Mouse (Mus musculus): ENCODE results near the gene Lrrc74b.

The Lrrc74b gene

DNA sequence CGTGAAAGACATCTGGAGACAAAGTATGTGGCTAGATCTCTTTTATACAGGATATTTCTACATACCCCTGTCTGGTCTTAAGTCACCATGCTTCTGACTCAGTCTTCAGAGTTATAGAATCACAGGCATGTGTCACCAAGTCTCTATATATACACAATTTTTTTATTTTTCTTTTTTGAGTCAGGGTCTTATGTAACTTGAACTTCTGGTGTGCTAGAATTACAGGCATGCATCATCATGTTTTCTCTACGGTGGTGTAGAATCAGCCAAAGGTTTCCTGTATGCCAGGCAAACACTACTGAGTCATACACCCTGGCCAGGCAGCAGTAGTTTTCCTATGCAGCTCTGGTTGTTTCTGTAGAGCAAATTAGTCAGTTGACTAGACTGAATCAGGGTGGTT, 18.4 kb downstream of the Lrrc74b start:
- no peak for DNase-seq

DNA sequence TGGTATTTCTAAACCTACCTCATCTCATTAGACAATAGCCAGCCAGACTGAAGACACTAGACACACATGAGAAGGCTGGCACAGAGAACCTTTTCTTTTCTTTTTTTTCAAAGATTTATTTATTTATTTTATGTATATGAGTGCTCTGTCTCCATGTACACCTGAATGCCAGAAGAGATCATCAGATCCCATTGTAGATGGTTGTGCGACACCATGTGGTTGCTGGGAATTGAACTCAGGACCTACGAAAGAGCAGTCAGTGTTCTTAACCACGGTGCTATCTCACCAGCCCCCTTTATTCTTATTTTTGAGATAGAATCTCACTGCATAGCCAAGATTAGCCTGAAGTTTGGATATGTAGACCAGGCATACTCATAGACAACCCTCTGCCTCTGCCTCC, 24.5 kb downstream of the Lrrc74b start:
- DNase-seq, result peak; percentile 23

DNA sequence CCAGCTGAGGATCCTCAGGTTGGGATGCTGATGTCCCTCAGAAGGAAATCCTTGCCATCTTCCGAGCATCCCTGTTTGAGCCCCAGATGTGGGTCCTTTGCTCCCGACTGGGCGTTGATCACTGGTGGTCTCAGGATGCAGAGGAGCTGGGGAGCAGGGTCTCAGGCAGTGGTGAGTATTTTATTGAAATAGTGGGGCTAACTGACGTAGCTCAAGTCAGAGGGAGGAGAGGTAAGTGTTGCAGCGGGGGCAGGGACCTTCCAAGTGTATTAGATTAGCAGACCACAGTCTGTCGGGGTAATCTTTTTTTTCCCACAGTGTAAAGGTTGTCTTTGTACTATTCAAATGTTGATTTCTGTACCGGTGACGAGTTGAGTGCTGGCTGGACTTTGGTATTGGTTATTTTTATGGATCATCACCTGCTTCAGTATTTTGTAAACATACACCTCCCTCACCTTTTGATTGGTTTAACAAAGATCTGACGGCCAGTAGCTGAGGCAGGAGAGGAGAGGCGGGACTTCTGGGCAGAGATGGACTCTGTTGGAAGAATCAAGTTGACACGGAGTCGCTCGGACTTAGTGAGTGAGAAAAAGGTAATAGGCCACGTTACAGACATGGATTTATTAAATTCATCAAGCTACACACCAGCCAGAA, 28.2 kb downstream of the Lrrc74b start:
- peak; percentile 49 for DNase-seq

DNA sequence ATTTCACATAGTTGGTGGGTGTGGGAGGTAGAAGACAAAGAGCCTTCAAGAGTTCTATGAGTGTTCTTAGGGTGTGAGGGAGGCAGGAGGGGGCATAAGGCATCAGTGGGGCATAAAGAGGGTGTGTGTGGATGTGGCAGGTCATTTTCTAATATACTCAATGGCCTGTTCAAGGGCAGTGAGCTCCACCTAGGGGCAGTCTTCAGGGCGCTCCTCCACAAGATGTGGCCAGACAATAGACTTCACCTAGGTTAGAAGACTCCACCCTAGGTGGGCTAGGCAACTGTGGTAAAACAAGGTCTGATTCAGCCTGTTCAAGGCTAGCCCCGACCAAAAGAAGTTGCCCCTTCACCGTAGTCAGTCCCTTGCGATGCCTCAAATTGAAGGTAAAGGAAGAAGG, 28.8 kb downstream of the Lrrc74b start:
- DNase-seq, result peak; percentile 66

DNA sequence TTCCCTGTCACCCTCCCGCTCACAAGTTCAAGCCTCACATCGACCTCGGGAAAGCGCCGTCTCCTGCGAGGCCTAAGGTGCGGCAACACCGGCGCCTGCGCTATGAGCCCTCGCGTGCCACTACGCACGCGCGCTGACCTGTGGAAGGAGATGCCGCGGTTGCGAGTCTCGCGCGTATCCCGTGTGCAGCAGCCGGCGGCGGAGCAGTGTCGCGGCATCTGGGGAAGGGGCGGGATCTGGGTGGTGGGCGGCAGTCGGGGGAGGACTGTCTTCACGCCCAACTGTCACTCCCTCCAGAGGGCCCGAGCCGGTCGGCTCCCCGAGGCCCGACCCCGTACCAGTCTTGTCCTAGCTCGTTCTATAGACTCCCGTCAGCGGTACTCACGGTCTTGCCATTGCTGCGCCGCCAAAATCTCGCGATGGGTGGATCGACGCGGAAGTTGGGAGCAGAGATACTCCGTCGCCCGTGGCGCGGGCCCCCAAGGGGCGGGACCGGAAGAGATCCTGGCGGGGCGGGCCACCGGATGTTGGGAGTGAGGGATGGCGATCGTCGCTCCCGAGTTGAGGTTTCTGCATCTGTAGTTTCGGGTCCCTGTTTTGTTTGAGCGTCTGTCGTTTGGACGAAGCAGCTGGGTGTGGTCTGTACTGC, 30.3 kb downstream of the Lrrc74b start, which contains the start of gene Thap7:
Gene Thap7, minus strand, starts transcription at position 497 of the 649 bp plus-strand sequence.
- DNase-seq, result peak; percentile 96

DNA sequence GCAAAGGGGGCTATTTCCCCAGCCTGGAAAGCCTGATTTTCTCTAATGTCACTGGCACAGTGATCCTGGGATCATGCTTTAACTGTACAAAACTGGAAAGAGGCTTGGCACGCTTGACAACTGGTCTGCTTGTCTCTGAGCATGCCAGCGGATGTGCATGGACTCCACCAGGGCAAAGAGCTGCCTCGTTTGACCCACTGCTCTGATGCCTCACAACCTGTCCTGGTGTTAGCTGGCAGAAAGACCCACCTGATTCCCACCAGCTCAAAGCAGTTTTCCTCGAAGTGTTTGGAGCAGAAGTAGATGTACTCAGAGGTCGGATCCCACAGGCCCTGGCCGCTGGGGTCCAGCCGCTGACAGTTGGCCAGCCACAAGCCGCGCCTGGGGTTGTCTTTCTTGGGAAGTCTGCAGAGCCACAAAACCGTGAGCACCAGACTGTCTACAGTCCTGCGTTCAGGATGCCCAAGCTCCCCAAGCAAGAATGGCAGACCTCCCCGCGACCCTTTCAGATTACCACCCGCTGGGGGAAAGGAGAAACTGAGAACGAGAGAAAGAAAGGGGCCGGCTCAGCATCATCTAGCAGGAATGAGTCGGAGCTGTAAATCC, 31.0 kb downstream of the Lrrc74b start:
- DNase-seq, result peak; percentile 29

DNA sequence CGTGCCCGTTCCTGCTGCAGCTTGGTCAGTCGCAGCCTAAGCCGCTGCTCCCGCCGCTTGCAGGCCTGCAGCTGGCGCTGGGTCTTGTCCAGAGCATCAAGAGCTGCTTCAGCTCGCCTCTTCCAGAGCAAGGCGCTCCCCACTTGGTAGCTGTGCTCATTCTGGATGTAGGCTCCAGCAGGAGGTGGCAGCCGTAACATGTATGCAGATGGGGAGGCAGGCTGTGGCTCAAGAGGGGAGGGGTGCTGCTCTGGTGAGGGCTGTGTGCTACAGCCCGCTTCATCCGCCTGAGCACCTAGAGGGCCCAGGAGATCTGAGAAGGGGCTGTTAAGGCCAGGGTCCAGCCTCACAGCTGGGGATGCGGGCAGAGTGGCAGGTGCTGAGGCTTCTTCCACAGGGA, 32.8 kb downstream of the Lrrc74b start:
- no peak for DNase-seq

DNA sequence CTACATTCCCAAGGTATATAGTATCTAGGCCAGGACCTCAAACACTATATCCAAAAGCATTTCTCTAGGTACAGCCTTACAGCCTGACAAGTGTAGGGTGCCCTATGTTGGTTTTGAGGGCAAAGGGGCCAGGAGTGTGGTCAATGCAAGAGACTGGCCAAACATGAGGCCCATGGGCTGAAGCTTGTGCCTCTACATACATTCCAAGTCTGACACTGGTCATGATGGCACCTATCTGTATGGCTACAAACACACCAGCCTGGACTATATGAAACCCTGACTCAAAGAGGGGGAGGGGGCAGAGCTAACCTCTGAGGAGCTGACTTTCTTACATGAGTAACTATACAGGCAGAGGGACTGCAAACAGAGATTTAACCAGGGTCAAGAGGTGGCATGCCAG, 33.4 kb downstream of the Lrrc74b start:
- no peak for DNase-seq

DNA sequence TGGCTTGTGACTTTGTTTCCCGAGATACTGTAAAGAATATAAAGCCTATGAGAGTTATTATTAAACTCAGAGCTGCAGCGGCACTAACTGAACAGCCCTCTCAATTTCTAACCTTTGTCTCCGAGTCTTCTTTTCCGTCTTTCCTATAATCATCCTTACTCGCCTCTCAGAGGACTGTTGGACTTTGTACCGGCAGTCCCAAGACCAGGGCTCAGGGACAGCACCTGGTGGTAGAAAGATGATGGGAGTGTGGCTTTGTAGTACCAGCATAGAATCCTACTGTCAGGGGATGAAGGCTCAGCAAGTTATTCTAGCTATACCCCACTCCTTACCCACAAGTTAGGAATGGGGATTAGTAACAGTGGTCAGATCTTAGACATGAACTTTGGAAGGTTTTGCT, 34.8 kb downstream of the Lrrc74b start:
- DNase-seq, result peak; percentile 73

DNA sequence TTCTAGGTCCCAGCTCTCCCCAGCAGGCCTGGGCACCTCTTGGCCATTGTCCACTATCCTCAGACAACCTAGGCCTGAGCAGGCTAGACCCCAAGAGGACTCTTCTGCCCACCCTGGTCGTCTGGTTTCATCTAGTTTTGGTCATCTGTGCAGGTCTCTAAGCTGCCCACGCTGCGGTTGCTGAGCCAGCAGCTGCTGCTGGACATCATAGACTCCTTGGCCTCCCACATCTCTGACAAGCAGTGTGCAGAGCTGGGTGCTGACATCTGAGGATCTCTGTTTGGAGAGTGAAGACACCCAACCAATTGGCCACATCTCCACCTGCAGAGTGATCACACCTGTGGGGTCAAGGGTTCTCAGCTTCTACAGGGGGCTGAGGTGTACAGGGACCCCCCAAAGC, 35.5 kb downstream of the Lrrc74b start:
- no peak for DNase-seq

DNA sequence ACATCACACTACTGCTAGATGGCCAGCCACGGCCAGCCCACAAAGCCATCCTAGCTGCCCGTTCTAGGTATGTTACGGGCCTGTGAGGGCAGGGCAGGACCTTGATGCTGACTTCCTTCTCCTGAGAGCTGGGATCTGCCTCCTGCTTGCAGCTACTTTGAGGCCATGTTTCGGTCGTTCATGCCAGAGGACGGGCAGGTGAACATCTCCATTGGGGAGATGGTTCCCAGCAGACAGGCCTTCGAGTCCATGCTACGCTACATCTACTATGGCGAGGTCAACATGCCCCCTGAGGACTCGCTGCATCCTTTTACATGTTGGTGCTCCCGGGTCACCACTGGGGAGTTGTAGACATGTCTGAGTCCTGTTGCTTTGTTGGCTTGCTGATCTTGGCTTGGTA, 36.9 kb downstream of the Lrrc74b start:
- no peak for DNase-seq

DNA sequence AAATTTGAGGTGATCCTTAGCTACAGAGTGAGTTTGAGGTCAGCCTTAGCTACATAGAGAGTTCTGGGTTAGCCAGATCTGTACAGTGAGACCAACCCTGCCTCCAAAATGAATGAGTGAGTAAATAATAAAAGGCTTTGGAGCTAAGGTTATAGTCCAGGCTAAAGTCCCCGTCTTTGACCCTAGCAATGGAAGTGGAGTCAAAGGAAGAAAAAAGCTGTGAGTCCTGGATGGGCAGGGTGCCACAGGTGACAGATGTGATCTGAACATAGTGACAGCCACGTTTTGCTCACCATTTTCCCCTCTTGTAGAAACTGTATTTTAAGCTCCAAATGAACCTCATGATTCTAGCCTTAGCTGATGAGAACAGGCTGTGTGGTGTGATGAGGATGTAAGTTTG, 42.1 kb downstream of the Lrrc74b start:
- DNase-seq, result peak; percentile 56

DNA sequence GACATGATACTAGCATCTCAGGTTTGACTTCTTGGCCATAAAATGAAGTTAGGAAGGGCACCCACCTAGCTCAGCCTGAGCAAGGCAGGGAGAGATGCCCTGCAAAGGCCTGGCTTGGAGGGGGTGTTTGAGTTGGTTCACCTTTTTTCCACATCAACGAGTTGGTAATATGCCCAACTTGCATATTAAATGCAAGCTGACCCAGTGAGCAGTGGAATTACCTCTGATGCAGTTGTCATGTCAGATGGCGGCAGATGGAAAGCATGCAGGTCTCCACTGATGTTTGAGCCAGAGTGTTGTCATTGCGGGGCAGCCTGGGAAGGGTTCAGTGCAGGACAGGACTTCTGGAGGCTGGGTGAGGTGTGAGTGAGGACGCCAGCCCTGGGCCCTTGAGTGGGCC, 49.6 kb downstream of the Lrrc74b start:
- DNase-seq, result peak; percentile 50

DNA sequence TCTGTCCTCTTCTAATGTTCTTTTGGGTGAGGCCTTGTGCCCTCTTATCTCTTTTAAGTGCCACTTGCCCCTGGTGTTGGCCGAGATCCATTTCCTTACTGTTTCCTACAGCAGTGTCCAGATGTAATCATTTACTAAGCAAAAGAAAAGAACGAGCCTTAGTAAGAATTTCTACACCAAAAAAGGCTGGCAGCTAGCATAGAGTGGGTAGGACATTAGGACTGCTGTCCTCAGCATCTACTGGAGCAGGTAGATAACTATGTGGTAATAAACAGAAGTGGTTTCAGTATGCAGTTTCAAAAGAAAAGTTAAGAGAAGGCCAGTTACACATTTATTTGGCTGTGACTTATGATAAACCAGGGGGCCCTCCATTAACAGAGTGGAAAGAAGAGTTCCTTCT, 50.4 kb downstream of the Lrrc74b start:
- DNase-seq, result peak; percentile 87

DNA sequence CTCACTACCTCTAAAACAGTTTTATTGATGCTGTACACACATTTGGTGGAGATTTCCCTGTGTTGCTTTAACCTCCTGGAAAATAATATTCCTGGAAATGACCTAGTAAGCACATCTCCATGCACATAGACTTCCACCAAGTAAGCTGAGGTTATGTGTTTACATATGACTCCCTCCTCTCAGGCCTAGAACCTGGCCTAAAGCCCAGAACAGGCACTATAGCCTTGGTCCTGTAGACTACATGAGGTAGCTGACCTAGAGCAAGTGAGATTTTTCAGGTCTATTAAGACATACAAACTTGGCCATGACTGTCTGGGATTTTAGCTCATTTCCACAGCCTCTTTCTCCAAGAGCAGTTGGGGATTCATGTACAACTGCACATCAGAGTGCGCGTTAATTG, 50.9 kb downstream of the Lrrc74b start:
- DNase-seq, result no peak

DNA sequence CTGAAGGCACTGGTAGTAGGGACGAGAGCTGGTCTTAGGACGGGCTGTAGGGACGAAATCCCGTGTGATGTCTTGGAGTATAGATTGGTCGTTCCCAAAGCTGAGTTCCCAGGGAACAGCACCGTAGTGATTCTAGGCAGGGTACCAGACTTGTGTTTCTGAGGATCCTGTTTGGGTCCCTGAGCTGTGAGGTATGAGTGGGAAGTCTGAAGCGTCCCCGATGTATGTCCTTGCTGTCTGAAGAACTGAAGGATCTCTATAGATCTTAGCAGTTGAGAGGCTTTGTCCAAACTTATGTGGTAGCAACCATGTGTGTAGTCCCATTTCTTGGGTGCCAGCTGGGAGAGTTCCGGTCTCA, 51.8 kb downstream of the Lrrc74b start:
- no peak for DNase-seq

DNA sequence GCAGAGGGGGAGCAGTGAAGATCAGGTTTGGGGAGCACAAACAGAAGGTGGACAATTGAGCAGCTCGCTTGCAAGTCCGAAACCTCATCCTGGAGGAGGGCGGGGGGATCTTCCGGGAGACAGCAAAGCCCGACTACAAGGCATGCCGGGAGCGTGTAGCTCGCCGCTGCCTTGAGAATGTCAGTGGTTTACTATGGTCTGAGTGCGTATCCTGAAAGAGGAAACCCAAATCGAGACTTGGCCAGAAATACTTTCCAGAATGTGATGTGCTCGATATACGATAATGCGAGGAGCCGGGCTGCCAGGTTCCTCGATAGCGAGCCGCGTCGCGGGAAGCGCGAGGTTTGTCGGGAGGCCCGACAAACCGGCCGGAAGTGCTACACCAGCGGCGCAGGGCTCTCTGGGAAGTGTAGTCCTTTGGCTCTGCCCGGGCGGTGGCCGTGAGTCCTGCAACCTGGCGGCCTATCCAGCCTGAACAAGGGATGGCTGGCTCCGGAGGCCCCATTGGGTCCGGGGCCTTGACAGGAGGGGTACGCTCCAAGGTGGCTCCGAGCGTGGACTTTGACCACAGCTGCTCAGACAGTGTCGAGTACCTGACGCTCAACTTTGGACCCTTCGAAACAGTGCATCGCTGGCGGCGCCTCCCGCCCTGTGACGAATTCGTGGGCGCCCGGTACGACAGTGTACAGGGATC, 52.4 kb downstream of the Lrrc74b start, which contains the start of gene Lztr1:
Gene Lztr1, plus strand, starts transcription at position 143 of the 694 bp plus-strand sequence.
- peak; percentile 91 for DNase-seq

DNA sequence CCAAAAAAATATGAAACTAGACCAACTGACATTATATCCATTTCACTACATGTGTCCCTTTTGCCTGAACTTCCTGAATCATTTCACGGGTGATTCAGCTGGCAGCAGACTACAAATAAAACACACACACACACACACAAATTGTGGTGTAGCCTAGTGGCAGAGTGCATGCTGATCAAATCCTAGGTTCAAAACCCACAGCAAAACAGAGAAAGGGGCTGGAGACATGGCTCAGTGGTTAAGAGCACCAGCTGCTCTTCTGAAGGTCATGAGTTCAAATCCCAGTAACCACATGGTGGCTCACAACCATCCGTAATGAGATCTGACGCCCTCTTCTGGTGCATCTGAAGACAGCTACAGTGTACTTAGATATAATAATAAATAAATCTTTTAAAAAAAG, 53.0 kb downstream of the Lrrc74b start:
- DNase-seq, result peak; percentile 15

DNA sequence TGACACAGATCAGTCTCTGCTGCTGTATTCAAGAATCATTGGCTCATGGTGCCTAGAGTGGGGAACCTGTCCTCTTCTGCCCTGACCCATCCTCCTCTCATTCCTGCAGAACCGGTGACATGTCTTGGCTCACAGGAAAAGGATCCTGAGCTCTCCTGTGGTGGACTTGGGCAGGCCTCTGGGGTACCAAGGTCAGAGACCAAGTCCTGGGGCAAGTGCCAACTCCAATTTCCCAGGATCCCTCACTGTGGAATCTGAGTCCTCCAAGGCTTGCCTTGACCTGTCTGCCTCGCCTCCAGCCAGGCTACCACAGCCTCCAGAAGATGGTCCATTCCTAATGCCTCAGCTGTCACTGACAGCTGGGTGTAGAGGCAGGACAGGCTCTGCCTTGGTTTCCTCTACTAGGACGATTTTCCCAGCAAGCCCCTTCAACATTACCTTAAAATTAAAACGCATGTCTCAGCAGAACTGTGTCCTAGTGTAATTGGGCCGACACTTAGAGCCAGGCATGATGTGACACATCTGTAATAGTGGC, 54.0 kb downstream of the Lrrc74b start:
- peak; percentile 80 for DNase-seq

DNA sequence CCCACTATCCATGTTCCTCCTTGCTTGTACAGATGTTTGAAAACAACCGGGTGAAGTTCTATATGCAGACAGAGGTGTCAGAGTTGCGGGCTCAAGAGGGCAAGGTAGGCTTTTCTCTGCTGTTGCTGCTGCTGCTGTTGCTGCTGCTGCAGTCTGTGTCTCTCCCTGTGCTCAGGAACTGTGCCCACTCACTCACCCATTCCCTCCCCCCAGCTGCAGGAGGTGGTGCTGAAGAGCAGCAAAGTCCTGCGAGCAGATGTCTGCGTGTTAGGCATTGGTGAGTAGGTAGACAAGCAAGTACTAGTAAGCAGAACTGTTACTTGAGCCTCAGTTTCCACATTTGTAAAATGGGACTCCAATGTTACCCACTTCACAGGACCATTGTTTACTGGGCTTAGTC, 58.4 kb downstream of the Lrrc74b start:
- DNase-seq, result no peak

DNA sequence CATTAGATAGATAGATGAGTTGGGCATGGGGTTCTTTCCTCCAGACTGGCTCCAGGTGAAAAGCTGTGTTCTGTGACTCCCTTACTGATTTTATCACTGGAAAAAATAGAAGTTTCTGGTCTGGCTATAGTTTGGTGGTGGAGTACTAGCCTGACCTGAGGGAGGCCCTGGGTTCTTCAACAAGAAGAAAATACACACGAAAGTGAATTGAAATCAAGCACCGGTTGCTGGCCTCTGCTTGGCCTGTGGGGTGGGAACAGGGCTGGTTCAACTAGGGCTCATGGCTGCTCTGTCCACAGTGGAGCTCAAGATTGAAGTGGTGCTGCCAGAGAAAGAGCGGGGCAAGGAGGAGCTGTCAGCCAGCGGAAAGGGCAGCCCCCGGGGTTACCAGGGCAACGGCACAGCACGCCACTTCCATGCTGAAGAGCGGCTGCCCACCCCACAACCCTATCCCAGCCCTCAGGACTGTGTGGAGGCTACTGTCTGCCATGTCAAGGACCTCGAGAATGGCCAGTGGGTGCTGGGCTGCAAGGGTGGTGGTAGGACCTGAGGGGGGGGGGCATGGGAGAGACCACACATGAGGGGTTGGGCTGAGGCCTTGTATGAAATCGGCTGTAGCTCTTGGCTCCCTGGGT, 61.7 kb downstream of the Lrrc74b start:
- no peak for DNase-seq

DNA sequence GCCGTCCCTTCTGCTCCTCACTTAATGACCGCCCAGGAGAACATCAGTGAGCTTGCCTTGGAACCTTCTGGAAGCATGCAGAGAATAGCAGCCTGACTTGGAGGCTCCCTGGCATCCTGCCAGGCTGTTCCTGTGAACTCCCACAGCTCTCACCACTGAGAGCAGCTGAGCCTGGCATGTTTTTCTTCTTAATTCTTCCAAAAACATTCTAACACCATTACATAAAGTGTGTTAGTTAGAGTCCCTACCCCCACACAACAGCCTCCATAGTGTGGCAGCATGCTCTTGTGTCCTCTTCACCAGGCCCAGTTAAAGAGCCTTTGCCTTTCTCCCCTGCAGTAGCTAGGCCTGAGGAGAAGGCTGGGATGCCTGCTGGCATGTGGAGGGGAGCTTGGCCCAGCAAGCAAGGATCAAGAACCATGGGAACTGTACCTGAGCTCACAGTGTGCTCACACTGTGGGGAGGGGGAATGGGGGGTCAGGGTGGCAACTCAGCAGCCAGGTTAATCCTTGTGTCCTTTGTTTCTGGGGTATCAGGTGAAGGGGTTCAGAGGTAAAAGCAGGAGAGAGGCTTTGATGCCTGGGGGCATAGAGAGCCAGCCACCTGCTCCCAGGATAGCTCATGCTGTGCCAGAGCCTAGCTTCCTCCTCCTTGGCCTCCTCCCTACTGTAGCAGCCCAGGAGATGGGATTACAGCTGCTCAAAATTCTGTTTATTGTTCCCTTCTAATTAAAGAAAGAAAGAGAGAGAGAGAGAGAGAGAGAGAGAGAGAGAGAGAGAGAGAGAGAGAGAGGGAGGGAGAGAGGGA, 64.3 kb downstream of the Lrrc74b start:
- peak; percentile 47 for DNase-seq
